Mouse (Mus musculus) retina, adult 2 months (tissue): ENCODE measurements around the gene Diras1.
"Not testable (repeated sequence)": the region's sequence is repeated elsewhere in the genome, so short reads cannot be mapped to it uniquely, and the experiment has no call there.

Experiments
- DNase-seq: peaks from one replicate; pipeline ENCODE4 v3.0.0-alpha.2; 2012; ENCODE audit warnings: low read depth, low spot score

The Diras1 gene

DNA sequence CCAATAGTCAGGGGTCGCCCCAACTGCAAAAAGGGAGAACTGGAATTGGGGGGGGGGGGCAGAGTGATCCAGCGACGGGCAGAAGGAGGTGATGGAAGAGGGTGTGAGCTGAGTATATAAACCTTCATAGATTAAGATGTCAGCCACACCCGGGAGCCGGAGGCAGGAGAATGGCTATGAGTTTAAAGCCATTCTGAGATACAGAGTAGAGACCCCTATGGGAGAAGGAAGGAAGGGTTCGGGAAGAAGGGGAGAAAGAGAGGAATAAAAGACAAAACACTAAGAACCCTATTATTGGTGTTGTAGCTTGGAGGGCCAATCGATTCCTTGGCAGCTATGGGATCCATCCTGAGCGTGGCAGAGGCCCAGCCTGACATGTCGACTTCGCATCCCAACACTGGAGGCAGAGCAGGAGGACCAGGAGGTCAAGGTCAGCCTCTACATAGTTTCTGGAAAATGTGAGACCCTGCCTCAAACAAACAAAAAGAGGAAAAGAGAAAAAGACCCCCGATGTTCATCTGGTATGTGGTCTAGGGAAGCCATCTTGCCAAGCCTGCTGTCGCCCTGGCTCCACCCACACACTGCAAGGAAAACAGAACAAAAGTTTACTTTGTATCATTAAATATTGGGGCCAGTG, at the start of gene Diras1:
Diras1 (minus strand) TSS at position 24 of the 637 bp plus-strand sequence.
- DNase-seq: no peak

DNA sequence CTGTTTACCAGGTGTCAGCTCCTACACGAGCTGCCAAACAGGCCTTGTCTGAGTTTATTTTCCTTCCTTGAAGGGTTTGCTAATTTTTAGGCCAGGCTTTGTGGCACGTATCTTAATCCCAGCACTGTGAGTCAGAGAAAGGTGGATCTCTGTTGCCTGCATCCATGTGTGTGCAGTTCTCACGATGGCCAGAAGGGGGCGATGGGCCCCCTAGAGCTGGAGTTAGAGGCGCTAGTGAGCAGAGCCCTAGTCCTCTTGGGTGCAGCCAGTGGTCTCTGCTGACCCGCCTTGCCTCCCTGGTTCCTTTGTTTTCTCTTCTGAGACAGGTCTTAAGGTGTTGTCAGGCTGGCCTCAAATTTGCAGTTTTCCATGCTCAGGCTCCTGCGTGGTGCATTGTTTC, 48.0 kb upstream of the Diras1 start:
- no peak for DNase-seq

DNA sequence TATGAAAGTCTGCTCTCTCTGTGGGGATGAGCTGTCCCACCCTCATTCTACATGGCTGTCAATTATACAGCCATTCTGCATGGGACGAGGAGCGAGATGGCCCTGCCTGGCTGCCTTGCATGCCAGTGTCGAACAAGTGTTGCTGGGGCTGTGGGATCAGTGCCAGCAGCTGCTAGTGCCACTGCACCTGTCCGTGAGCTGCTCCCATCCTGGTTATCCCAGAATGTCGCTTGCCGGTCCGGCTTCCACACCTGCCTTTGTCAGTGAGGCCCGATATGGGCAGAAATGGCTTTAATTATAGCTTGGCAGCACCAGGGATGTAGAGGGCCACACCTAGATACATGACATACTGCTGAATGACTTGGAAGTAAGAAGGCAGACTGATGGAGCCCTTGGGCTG, 46.8 kb upstream of the Diras1 start:
- DNase-seq: no peak

DNA sequence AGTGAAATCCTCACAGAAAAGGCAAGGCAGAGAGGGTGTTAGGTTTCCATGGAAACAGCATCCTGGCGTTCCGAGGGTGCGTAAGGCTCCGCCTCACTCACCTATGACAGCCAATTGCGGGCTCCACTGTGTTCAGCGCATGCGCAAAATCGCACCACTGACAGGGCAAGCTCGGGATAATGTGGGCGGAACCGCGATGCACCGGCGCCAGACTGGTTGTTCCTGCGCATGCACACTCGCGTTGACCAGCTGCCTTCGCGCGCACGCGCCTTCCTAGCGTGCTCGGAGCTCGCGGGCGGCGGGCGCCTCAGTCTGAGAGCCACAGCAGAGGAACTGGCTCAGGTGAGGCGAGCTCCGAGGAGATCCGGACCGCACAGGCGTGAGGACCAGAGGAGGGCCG, 44.4 kb upstream of the Diras1 start, which contains the start of gene Thop1:
Thop1 (plus strand) TSS at position 200 of the 400 bp plus-strand sequence.
- peak; percentile 99 for DNase-seq

DNA sequence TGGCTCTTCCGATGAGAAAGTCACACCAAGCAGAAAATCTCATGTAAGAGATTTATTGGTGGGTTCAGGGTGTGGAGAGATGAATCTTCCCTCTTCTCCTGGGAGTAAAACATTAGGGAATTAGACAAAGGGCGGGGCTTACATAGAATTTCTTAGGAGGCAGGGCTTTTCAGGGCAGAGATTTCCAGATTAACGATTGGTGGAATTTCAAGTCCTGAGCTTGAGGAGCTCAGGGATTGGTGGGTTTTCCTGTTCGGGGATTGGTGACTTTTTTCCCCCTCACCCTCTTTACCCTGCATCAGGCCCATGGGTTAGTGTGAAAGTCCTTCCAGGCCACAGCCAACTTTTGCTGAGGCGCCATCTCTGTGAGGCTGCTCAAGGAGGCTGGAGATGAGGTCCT, 43.2 kb upstream of the Diras1 start:
- no peak for DNase-seq

DNA sequence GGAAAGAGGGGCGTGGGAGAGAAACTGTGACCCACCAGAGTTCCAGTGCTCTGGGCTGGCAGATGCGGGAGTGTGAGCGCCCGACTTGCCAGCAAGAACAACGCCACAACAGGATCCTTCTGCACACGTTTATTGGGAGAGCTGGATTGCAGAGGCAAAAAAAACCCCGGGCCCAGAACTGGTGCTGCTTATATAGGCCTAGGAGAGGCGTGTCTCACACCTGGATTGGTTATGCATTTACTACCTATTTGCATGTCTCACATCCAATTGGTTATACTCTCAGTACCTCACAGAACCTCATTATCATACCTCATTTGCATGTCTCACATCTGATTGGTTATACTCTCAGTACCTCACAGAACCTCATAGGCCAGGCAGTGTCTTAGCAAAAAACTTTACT, 39.1 kb upstream of the Diras1 start:
- not testable (repeated sequence) for DNase-seq

DNA sequence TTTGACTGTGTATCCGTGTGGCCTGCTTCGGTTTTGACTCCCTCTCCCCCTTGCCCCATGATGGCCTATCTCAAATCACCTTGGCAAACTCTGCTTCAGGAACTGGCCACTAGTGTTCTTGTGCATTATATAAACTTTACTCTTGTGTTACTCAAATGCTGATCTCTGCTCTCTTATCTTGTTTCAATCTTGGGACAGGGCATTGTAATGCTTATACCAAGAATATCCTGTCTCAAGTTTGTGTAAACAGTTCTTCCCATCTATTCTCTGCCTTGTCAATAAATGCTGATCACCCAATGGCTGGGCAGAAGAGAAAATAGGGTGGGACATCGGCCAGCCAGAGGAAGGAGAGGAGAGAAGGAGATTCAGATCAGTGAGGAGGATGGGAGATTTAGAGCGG, 37.2 kb upstream of the Diras1 start:
- no peak for DNase-seq

DNA sequence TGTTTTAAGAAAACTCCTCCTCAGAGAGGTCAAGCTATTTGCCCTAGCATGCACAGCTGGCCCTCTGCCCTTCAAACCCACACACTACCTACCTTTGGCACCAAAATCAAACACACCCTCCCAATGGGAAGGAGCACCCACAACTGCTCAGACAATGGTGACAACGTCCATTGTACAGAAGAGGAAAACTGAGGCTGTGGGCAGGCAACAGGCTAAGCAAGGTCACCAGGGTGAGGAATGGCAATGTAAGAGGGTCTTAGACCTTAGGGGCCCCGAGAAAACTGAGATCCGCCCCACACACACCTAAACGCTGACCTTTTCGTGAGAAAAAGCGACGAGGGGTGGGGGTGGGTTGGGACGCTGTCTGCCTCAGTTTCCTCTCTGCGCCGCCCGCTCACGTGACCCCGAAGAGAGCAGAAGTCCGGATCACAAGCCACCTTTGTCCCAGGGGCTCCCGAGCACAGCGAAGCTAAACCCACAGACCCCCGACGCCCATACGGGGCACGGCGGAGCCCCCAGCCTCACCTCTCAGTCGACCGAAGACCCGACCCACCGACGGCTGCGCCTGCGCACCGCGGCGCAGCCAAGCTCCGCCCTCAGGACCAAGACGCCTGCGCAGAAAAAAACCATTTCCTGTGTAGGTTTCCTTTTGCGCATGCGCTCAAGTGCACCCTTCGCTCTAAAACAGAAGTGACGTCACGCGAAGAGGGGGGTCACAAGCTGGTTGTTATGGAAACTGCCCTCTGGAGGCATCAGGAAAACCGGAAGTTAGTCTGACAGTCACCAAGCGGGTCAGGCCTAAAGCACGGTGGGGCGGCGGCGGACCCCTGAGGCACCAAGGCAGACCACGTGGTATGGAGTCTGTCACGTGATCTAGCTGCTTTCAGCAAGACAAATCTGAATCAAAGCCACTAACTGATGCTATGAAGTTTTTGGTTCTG, 34.4 kb upstream of the Diras1 start, which contains the start of gene Sgta:
Sgta (minus strand) TSS at position 579 of the 941 bp plus-strand sequence.
- peak; percentile 99 for DNase-seq

DNA sequence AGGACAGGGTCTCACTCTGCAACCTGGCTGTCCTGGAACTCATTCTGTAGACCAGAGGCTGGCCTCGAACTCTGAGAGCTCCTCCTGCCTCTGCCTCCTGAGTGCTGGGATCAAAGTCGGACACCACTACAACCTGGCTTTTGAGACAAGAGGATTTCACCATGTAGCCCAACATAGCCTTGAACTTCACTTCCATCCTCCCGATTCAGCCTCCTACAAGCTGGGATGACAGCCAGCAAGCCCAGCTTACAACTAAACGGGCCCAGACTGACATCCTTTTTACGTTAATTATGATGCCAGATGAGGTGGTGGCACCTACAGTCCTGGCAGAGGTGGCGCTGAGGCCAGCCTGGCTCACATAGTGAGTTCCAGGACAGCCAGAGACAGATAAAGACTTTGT, 33.4 kb upstream of the Diras1 start:
- DNase-seq: no peak

DNA sequence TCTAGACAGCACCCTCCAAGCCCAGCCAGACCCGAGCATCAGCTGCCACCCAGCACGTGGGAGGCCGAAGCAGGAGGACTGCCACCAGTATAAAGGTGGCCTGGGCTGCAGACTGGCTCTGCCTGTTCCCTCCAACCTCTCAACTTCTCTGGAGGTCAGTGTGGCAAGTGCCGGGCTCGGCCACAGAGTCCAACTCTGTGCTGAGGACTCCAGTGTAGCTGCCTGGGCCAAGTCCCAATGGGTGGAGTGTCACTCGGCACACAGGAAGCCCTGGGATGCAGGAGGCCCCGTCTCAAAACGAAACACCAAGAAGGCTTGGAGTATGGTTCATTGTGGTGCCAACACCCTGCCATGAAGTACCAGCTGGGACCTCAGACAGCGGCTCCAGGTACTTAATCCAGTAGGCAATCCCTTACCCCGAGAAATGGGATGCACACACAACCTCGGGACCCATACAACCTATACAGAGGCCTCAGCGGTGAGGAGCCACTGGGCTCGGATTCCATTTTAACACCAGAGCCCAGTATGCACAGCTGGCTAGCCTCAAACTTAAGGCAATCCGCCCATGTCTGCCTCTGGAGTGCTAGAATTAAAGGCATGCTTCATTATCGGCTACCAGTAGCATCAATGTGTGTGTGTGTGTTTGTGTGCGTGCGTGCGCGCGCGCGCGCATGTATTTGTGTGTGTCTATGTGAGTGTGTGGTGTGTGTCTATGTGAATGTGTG, 32.1 kb upstream of the Diras1 start:
- no peak for DNase-seq

DNA sequence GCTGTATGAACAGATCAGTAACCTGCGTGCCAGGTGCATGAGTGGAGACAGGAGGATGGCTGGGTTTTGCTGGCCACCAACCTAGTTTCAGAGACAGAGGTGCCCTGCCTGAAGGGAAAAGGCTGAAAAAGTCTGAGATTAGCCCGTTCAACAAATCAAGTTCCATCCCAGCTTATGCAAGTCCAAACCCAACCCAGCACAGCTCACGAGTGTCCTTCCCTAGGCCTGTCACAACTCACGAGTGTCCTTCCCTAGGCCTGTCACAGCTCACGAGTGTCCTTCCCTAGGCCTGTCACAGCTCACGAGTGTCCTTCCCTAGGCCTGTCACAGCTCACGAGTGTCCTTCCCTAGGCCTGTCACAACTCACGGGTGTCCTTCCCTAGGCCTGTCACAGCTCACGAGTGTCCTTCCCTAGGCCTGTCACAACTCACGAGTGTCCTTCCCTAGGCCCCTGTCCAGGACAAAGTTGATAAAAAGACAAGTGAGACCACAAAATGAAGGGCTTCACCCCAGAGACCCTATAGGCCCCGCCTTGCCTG, 30.4 kb upstream of the Diras1 start:
- not testable (repeated sequence) for DNase-seq

DNA sequence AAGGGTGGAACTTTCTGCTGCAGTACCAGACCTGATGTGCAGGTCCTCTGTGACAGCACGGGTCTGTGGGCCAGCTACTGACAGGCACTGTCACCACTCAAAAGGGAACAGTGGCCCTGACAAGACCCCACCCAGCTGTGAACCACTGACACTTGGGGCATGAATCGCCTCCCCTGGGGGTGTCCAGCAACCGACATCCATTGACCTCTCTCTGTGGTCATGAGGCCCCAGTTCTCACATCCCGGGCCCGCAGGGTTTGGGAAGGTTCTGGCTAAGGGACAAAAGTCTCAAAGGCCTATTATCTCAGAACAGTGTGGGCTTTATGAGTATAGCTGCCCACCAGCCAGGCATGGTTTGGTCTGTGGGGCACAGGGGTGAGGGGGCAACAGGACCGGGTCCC, 29.7 kb upstream of the Diras1 start:
- no peak for DNase-seq

DNA sequence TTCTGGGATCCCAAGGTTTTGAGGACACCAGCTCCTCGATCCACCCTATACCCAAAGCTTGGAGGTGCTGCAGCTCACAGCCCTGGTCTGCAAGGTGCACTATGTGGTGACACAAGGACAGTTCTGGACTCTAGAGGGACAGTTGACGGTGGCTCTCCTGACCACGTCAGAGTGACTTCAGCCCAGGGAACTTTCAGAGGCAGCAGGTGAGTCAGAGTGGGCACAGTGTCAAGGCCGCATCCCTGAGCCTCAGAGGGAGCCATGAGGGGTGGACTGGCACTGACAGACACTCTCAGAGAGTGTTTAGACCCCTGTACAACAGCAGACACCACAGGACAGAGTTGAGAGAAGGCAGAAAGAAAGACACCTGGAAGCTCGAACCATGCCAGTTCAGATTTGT, 27.1 kb upstream of the Diras1 start:
- no peak for DNase-seq

DNA sequence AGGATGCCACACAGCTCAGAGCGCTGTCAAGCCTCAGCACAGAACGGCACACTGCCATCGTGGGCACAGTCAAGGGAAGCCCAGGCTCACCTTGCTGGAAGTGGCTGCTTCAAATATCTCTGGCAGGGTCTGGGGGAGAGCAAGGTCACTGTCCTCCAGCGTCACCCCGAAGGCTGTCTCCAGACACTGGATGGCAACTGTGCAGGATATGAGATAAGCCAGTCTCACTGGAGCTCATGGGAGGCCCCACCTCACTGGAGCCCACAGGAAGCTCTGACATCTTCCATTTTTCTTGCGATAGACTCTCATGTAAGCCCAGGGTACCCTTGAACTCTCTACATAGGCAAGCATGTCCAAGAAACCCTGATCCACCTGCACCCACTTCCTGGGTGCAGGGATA, 25.7 kb upstream of the Diras1 start:
- DNase-seq: no peak

DNA sequence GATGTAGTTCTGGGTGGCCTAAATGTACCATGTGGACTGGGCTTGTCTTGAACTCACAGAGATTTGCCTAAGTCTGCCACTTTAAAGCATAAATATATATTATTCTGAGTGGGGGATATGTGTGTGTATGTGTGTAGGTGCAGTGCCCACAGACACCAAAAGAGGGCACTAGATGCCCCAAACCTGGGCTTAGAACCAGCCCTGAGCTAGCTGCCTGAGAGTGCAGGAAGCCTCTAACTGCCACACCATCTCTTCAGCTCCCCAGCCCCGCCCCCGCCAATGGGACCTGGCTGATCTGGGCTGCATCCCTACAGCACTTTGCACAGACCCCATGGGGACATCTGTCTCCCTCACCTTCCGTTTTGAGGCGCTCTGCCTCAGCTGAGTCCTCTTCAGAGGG, 25.2 kb upstream of the Diras1 start:
- DNase-seq: no peak

DNA sequence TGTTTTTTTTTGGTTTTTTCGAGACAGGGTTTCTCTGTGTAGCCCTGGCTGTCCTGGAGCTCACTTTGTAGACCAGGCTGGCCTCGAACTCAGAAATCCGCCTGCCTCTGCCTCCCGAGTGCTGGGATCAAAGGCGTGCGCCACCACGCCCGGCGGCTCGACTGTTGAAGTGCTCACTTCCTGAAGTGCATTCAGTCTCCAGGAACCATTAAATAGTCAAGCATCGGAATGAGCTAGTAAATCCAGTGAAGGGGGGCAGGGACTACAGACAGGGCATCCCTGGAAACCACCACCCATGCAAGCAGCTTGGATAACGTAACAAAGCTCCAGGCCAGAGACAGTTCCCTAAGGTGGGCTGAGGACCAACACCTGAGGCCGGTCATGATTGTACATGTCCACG, 19.8 kb upstream of the Diras1 start:
- DNase-seq: not testable (repeated sequence)

DNA sequence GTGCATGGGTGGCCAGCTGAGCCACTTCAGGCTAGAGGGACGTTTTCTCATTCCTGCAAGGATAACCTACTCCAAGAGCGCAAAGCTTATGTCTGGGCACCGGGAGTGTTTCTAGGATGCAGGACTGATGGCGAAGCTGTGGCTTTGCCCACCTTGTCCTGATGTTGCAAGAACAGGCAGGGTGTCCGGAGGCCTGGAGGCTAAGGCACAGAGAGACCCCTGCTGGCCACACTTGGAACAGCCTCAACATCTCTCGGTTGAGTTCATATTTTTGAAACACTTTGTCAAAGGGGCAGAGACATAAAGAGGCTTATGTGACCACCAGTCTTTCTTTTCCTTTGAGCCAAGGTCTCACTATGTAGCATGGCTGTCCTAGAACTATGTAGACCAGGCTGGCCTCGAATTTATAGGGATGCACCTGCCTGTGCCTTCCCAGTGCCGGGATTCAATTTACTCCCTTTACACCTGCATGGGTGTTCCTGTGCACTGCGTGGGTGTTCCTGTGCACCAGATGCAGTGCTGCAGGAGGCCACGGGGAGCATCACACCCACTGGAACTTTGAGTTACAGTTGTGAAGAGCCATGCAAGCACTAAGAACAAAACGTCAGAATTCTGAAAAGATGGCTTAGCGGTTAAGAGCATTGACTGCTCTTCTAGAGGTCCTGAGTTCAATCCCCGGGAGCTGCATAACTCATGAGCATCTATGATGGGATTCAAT, 16.2 kb upstream of the Diras1 start:
- peak; percentile 37 for DNase-seq

DNA sequence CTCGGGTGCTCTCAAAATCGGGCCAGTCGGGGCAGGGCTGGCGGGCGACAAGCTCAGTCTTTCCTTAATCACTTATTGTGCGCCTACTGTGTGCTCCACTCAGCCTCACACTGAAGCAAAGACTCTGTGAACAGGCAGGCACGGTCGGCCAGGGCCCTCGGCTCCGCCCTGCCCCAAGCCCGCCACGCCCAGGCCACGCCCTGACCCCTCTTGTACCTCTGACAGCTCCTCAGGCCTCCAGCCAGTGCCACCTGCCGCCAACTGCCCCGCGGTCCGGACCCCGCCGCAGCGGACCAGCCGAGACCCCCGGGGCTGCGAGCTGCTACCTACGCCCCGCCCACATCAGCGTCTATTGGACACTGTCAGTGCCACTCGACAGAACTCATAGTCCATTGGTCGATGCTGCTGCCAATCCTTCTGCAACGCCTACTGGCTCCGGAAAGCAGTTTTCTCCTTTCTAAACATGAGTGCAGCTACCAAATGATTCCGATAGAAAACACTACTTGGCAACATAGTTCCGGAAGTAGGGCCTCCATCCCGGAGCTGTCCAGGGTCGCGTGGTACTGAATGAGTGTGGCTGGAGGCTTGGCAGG, 11.6 kb upstream of the Diras1 start, which contains the start of gene Slc39a3:
Slc39a3 (minus strand) TSS at position 439 of the 593 bp plus-strand sequence.
- peak; percentile 98 for DNase-seq

DNA sequence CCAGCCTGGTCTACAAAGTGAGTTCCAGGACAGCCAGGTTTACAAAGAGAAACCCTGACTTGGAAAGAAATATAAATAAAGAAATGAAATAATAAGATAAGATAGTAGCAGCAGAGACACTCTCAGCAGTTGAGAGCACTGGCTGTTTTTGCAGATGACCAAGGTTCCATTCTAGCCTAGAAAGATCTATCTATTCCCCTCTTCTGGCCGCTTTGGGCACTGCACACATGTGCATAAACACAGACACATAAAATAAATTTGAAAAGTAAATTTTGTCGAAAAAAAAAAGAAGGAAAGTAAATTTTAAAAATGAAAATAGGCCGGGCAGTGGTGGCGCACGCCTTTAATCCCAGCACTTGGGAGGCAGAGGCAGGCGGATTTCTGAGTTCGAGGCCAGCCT, 10.8 kb upstream of the Diras1 start:
- no peak for DNase-seq

DNA sequence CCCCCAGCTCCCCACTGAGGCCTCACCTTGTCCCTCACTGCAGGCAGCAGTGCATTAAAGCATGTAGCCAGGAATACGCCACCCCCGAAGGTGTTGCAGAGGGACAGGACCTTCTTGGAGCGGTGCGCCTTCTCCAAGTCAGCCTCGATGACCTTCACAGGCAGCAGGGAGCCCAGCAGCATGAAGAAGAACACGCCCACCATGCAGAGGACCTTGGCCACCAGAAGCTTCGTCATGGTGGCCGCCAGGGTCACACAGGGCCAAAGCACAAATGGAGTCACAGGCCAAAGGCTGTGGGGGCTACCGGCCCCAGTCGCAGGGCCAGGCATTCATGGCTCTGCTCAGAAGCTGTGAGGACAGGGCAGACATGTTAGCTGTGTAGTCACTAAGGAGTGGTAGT, 8.1 kb upstream of the Diras1 start:
- DNase-seq: no peak

DNA sequence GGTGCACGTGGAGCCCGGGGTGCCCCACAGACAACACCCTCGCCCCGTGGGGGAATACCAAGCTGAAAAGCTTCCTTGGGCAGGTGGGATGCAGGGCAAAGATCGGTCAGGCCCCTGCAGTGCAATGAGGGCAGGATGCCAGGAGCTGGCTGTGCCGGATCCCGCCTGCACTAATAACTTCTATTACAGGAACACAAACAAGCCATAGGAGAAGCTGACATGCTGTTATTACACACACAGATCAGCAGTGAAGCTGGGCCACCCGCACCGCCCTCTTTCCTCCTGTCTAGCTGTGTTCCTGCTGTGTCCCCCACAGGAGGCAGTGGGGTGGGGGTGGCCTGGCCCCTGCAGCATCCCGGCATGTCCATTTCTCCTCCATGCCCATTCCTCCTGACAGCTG, 3.6 kb upstream of the Diras1 start:
- DNase-seq: no peak
